Mouse (Mus musculus) forelimb bud, embryonic 11.5 days (tissue): Measurements from ENCODE around the gene Tuba3a.
A peak's percentile ranks its signal among the peaks of the same experiment; 100 is the strongest.
"Not testable (repeated sequence)": the region's sequence is repeated elsewhere in the genome, so short reads cannot be mapped to it uniquely, and the experiment has no call there.

Experiments used
- DNase-seq: peaks from one replicate; pipeline ENCODE4 v3.0.0-alpha.2; 2012; ENCODE audit warnings: low read depth, low spot score

The Tuba3a gene

DNA sequence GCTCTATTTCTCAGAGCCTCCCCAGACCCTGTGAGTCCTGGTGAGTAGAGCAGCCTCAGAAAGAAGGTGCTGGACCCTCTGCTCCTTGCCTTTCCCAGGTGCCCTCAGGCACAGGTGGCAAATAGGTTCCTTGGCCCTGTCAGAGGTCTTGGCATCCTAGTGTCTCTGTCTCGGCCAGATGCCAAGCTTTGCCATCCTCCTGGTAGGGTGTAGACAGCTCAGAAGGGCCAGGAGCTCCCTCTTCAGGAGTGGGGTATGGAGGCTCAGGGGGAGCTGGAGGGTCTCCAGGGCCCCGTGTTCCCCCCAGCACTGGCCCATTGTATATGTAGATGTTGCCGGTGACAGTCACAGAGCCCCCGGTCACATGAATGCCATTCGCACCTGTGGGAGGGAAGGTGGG is 21.2 kb upstream of the Tuba3a start:
- no peak for DNase-seq

DNA sequence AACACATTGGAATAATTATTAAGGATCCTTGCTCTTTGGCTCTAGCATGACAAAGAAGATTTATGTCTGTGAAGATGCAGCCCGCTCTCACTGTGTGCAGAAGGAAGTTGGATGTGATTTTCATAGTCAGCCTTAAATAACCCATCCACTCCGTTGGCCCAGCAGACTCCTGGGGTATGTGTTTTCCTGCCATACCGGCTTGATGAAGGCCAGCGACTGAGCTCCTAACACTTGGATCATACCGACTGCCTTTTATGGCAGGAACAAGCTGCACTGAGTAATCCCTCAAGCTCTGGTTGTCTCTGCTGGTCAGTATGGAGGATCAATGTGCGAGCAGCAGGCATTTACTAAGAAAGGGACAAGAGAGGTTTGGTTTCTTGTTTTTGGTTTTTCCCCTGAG is 19.6 kb upstream of the Tuba3a start:
- DNase-seq: no peak

DNA sequence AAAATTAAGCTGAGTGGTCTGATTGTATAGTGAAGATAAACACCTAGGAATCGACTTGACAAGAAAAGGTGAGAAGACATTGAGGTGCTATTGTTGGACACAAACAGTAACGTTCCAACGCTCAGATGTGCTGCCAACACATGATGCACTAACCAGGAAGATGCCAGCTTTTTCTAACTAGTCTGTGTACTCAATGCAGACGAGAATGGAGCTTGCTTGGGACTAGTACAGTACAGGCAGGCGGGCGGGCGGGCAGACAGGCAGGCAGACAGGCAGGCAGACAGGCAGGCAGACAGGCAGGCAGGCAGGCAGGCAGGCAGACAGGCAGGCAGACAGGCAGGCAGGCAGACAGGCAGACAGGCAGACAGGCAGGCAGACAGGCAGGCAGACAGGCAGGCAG is 18.6 kb upstream of the Tuba3a start:
- not testable (repeated sequence) for DNase-seq

DNA sequence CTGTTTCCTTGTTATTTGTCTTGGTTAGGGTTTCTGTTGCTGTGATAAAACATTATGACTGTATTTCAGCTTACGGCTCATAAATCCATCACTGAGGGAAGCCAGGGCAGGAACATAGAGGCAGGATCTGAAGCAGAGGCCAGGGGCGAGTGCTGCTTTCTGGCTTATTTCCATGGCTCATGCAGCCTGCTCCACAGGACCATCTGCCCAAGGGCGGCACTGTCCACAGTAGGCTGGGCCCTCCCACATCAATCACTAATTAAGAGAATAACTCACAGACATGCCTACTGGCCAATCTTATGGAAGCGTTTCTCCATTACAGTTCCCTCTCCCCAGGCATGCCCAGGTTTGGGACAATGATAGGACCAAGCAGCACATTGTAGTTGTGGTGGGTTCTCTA is 17.4 kb upstream of the Tuba3a start:
- DNase-seq: no peak

DNA sequence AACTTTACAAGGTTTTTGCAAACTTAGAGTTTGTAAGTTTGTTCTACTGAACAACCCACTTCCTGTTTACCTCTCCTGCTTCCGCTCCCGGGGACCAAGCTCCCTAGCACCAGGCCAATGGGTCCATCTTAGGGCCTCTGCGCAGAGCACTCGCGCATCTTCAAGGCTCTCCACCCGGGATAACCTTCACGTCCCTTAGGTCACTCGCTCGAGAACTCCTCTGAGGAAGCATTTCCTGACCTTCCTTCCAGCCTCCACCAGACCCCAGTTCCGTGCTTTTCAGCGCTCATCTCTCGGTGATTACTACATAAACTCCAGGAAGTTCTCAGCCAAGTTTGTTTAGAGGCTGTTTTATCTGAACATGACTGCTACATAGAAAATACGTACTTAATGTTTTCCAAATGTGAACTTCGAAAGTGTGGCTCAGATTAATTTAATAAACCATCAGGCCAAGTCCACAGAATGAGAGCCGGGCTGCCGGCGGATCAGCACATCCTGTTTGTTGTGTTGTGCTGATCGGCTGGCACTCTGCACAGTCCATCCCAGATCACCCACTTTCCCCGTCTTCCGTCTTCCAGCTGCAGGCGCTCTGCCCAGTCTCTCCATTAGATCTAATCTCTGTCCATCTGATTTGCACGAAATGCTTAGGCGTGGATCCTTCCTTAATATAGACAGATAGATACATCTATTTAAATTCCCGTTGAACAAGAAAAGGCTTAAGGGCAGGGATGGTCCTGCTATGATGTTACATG is 16.6 kb upstream of the Tuba3a start:
- no peak for DNase-seq

DNA sequence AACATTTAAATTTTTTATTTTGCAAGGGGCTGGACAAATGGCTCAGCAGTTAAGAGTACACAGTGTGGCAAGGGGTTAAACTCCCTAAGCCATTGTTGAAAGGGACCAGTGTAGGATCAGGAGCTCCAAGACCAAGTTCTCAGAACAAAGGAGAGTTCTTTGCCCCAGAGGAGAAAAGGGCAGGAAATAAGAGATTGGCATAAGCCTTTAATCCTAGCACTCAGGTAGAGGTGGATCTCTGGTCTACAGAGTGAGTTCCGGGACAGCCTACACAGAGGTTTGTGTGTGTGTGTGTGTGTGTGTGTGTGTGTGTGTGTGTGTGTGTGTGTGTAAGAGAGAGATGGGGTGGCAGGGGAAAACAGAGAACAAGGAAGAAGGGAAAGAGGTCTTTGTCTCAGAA is 15.1 kb upstream of the Tuba3a start:
- no peak for DNase-seq

DNA sequence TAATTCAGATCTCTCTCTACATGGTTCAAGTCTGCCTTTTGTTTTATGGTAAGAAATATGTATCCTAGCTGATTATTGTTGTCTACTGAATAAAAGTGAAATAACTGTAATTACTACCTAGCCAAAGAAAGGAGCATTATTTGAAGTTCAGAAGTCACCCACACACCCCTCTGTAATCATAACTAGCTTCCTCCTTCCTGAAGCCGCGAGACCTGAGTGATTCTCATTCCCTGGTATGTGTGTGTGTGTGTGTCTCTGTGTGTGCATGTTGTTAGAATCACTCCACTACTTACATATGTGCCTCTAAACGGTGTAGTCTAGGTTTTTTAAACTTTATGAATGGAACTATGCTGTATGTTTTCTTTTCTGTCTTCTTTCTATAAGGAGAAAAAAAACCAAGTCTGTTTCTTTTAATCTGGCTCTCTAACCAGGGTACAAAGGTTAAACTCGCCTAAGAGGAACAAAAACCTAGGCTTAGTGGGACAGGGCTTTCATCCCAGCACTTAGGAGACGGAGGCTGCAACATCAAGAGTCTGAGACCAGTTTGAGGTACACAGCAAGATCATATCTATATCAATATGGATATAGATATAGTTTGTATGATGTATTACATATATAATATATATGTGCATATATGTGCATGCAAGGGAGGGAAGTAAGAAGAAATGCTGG is 11.4 kb upstream of the Tuba3a start:
- DNase-seq: no peak

DNA sequence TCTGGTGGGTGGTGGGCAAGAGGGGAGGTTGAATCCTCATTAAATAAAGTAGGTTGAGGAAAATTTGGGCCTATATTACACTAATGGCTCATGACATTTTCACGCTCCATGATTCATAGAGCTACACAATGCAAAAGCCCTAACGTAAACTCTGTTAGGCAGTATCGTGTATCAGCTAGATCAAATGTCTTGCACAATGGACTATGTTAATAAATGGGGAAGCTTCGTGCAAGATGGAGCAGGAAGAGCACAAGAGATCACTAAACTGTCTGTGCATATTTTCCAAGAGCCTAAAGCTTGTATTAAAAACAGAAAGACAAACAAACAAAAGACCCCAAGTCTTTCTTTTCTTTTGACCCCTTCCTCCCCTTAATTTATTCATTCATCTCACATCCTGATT is 8.2 kb upstream of the Tuba3a start:
- no peak for DNase-seq

DNA sequence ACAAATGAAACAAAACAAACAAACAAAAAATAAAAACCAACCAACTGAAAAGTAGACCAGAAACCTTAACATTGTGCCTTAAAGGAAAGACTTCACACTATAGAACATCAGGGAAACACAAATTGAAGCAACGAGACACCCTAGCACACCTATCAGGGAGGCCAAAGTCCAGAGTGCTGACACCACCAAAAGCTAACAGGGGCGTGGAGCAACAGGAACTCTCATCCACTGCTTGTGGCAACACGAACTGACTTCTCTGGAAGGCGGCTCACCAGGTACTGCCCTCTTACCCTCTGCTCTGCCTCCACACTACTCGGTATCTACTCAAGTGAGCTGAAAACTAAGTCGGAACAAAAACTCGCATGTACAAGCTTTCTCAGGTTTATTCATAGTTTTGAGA is 6.4 kb upstream of the Tuba3a start:
- DNase-seq: no peak

- DNase-seq: no peak
Measured at GRCm38 (mm10) chr6:125291329-125291728, 5.5 kb upstream of the Tuba3a start.

DNA sequence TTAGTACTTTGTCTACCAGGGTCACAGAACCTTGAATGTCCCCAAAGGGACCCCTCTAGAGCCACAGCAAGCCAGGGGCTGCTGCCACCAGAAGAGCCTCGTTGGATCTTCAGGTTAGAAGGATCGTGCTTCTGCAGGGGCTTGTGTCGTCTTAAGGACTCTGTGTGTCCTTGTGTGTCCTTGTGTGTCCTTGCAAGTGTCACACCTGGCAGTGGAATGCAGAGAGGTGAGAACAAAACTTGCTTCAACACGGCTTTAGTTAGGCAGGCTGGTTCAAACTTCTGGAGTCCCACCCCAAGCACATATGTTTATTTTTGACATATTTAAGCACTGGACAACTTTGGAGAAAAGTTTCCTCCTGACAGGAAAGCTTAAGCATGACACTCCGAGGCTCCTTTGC is 2.9 kb upstream of the Tuba3a start:
- DNase-seq: no peak

DNA sequence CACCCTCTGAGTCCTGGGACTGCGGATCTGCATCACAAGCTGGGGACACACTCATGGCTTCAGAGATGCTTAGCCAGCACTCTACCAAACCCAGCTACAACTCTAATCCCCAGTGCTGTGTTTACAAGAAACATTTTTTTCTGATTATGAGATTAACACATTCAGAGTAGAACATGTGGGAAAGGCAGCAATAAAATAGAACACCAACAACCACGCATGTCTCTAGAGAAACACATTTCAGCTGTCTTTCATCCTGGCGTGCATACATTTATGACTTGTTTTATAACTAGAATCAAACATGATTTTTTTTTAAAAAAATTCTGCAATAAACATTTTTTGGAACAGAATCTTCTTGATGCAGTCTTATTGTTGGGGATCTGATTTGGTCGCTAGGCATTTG is 1.1 kb upstream of the Tuba3a start:
- DNase-seq: no peak

- no peak for DNase-seq
Measured at GRCm38 (mm10) chr6:125284751-125285150, 1.1 kb downstream of the Tuba3a start.

GRCm38 (mm10) chr6:125284250-125284649 is 1.6 kb downstream of the Tuba3a start:
- DNase-seq: no peak

GRCm38 (mm10) chr6:125282721-125283120 is 3.1 kb downstream of the Tuba3a start:
- not testable (repeated sequence) for DNase-seq

DNA sequence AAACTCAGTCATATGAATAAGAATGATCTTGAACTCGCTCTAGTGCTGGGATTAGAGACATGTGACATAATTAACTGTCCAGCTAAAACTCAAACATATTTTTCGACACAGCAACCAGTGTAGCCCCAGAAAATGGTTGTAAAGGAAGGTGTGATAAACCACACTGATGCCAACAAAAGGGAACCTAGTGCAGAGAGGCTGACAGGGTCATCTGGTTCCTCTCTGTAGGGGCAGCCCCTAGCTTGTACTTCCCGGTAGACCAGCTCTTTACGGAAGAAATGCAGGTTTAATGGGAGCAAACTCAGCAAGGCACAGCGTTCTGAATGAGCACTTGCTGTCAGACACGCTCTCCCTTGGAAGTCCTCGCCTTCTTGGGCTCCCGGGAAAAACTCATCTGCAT is 6.1 kb downstream of the Tuba3a start:
- no peak for DNase-seq

DNA sequence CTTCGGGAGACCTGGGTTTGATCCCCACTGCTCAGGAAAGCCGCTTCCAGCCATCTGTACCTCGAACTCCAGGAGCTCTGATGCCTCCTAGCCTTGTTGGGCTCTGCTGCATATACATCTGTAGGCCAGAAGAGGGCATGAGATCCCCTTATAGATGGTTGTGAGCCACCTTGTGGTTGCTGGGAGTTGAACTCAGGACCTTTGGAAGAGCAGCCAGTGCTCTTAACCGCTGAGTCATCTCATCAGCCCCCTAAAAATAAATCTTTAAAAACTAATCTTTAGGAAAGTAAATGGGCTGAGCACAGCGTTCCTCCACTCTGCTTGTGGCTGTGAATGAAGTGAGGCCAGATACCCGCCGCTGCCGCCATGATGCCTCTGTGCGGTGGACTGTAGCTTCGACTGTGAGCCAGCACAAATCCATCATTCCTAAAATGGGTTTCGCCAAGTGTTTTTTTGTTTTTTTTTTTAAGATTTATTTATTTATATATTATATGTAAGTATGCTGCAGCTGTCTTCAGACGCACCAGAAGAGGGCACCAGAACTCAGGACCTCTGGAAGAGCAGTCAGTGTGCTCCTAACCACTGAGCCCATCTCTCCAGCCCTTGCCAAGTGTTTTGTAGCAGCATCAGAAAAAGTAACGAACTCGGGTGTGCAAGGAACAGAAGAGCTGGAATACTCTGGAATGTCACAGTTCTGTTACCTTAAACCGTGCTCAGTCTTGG is 10.8 kb downstream of the Tuba3a start:
- DNase-seq: peak; percentile 49

DNA sequence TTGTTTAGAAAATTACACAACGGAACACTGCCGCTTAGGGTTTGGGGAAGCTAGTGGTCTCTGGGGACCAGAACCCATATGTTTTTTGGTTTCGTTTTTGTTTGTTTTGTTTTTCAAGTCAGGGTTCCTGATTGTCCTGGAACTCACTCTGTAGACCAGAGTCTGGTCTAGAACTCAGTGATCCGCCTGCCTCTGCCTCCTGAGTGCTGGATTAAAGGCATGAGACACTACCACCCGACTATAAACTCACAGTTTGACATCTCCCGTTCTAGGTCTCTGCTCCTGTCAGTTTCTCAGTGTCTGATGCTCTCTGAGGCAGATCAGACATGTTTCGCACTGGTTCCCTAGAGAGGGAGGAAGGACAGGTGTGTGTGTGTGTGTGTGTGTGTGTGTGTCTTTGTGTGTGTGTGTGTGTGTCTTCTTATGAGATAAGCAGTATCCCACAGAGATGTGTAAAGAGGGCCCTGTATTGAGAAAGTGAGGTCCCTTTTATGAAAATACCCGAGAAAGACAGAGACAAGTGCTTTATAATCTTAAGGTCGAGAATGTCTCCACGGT is 13.5 kb downstream of the Tuba3a start:
- no peak for DNase-seq

DNA sequence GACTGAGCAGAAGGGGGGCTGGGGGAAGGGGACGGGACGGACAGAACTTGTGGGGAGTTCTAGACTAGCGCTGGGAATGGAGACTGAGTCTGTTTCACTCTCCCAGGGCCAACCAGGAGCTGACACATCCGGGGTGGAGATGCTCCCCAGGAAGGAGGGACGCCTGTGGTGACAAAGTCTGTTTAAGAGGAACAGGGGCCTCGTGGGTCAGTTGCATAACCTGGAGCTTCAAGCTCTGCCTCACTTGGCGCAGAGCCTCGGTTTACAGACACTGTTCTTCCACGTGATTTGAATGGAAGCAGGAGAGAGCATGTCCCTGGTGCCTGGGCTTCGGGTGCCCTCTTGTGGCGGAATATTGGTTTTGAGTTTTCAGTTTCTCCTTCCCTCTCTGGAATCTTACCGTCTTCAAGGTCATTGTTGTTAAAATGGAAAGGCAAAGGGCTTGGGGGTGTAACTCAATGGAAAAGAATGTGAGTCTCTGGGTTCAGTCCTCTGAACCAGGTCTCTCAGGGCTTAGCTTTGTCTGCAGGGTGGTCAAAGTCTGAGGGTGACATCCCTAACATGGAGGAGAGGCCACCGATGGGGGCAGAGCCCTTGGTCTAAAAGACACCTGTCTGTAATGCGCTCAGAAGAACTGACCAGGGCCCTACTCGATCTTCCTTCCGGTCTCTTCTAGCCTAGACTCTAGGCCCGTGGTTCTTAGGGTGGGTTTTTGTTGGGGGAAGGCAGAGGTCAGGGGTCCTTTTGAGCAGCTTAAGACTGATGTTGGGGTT is 14.2 kb downstream of the Tuba3a start:
- peak; percentile 84 for DNase-seq

GRCm38 (mm10) chr6:125268799-125269198 is 17.0 kb downstream of the Tuba3a start:
- no peak for DNase-seq

DNA sequence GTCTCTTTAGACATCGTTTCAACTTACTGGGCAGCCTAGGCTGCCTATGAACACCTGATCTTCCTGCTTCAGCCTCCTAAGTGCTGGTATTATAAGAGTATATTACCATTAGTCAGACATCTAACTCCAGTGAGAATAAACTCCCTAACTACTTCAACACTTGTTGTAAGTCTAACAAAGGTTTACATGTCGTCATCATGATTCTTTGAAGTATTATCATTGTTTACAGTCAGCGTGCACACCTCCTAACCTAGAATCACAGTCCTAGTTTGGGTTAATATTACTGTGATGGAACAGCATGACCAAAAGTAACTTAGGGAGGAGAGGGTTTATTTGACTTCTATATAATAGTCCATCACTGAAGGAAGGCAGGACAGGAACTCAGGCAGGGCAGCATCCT is 18.4 kb downstream of the Tuba3a start:
- no peak for DNase-seq

- DNase-seq: not testable (repeated sequence)
Measured at GRCm38 (mm10) chr6:125266600-125266999, 19.2 kb downstream of the Tuba3a start.
